In genomic region chr2:5941861-5942415, GRCm38 (mm10) we compare ENCODE assay signal across 8 mouse cellular contexts. TPM values are rescaled to one million over a fixed set of nuclear protein-coding genes. Genes with fewer than 3 reads are reported as not detected.
DNase-seq lines count a peak whose midpoint lies in the region; ATAC-seq and TF ChIP-seq lines count a peak whose summit lies in the region.

No protein-coding gene starts in this region.

- in situ Hi-C loops in ES-E14 (cut with MboI; ENCODE audit: low sequenced_read_pairs in 2 of 2, unreplicated experiment in 2 of 2) = no loop called here

- no peak for TF ChIP-seq EP300 in heart, postnatal 0 days (IDR thresholded peaks at IDR 0.05; ENCODE audit: low read depth)
- TF ChIP-seq EP300 in liver, postnatal 0 days (IDR thresholded peaks at IDR 0.05; ENCODE audit: low read depth) = no peak

- H3K4me3 ChIP-seq in gastrocnemius, adult 2 months = peak overlapping the region; percentile 83
- peak overlapping the region; percentile 79 to 97 for H3K4me3 ChIP-seq in ES-E14 (ENCODE audit: insufficient read depth in 1 of 2, low read depth in 1 of 2, low read length in 2 of 2, poor library complexity in 1 of 2, severe bottlenecking in 1 of 2)
- peak overlapping the region; percentile 81 for H3K4me3 ChIP-seq in heart, postnatal 0 days (ENCODE audit: low read depth, low read length)
- peak overlapping the region; percentile 69 for H3K4me3 ChIP-seq in liver, postnatal 0 days (ENCODE audit: low read depth, low read length)

- ATAC-seq in heart, postnatal 0 days (ENCODE audit: insufficient read depth, low read depth) = no peak; the same call in 1 of the 2 replicates
- ATAC-seq in liver, postnatal 0 days = peak; percentile 11

- peaks cover 0 to 5% of the 10 kb centered on the region in 2 experiments; a peak in 1 of 4 replicates for H3K4me1 ChIP-seq in ES-E14 (ENCODE audit: control insufficient read depth in 2 of 2, insufficient read depth in 2 of 2, low read length in 2 of 2, poor library complexity in 1 of 2)
- 0 out of 2 replicates have a peak, but pooled peaks cover 9% of the 10 kb centered on the region for H3K4me1 ChIP-seq in heart, postnatal 0 days (ENCODE audit: control insufficient read depth, insufficient read depth)
- H3K4me1 ChIP-seq in liver, postnatal 0 days (ENCODE audit: insufficient read depth) = peaks cover 7% of the 10 kb centered on the region

- H3K27me3 ChIP-seq in heart, postnatal 0 days (ENCODE audit: control insufficient read depth, insufficient read depth, low read length) = no peaks in the 10 kb centered on the region
- no peaks in the 10 kb centered on the region for H3K27me3 ChIP-seq in liver, postnatal 0 days (ENCODE audit: insufficient read depth, low read length)

- DNase-seq in gastrocnemius, adult 2 months = no peak
- no peak for DNase-seq in gastrocnemius, postnatal 4 days (ENCODE audit: low spot score in 2 of 2)
- no peak for DNase-seq in ES-E14 (ENCODE audit: low read depth, low spot score)
- no peak for DNase-seq in heart, postnatal 0 days (ENCODE audit: low spot score)
- no peak for DNase-seq in liver, postnatal 0 days
- no peak for DNase-seq in urinary bladder, adult 18-20 months (ENCODE audit: low spot score in 2 of 2)
- no peak for DNase-seq in cerebellum, adult 8-10 months
- no peak for DNase-seq in frontal cortex, postnatal 10 days (ENCODE audit: low spot score in 2 of 2)

- H3K9ac ChIP-seq in ES-E14 (ENCODE audit: insufficient read depth, low read depth, low read length, poor library complexity, severe bottlenecking) = peak overlapping the region; percentile 71
- peak overlapping the region; percentile 77 for H3K9ac ChIP-seq in heart, postnatal 0 days (replicated peaks; ENCODE audit: low read depth, low read length)
- H3K9ac ChIP-seq in liver, postnatal 0 days (replicated peaks) = peak overlapping the region; percentile 82

- no peaks in the 10 kb centered on the region for H3K9me3 ChIP-seq in ES-E14 (ENCODE audit: control insufficient read depth, insufficient read depth, low read depth, low read length)
- H3K9me3 ChIP-seq in heart, postnatal 0 days (replicated peaks; ENCODE audit: control insufficient read depth, low read length) = no peaks in the 10 kb centered on the region
- no peaks in the 10 kb centered on the region for H3K9me3 ChIP-seq in liver, postnatal 0 days (ENCODE audit: low read length)

- H3K4me2 ChIP-seq in heart, postnatal 0 days (ENCODE audit: low read depth, low read length) = peak overlapping the region; percentile 98
- peak overlapping the region; percentile 83 for H3K4me2 ChIP-seq in liver, postnatal 0 days (ENCODE audit: low read depth, low read length)

- TF ChIP-seq CTCF in gastrocnemius, adult 2 months (IDR thresholded peaks at IDR 0.05) = no peak
- no peak for TF ChIP-seq CTCF in heart, postnatal 0 days (IDR thresholded peaks at IDR 0.05; ENCODE audit: low read depth)
- no peak for TF ChIP-seq CTCF in liver, postnatal 0 days (IDR thresholded peaks at IDR 0.05; ENCODE audit: low read depth)

- H3K36me3 ChIP-seq in ES-E14 (ENCODE audit: control insufficient read depth, insufficient read depth, low read length, poor library complexity, severe bottlenecking) = no peaks in the 10 kb centered on the region; the same call in 1 of the 2 replicates
- H3K36me3 ChIP-seq in heart, postnatal 0 days (replicated peaks; ENCODE audit: control insufficient read depth, insufficient read depth, low read length) = no peaks in the 10 kb centered on the region
- no peaks in the 10 kb centered on the region for H3K36me3 ChIP-seq in liver, postnatal 0 days (replicated peaks; ENCODE audit: insufficient read depth, low read length)

- H3K27ac ChIP-seq in gastrocnemius, adult 2 months = peak overlapping the region; percentile 91
- no peak overlapping the region for H3K27ac ChIP-seq in ES-E14 (ENCODE audit: insufficient read depth, low read depth, low read length, poor library complexity, severe bottlenecking)
- peak overlapping the region; percentile 27 for H3K27ac ChIP-seq in heart, postnatal 0 days (ENCODE audit: low read depth)
- peak overlapping the region; percentile 94 for H3K27ac ChIP-seq in liver, postnatal 0 days (ENCODE audit: low read depth)

- WGBS in heart, postnatal 0 days = 63% methylated on average over 11 of the region's 11 CpGs
- 59% methylated on average over 11 of the region's 11 CpGs for WGBS in liver, postnatal 0 days (ENCODE audit: insufficient replicate concordance)

- intact Hi-C loops in gastrocnemius, adult 2 months (cut with DNase I) = loop anchor here (10.0 kb wide), 1 partner anchor 97 kb away; the partner anchor contains the start of genes Cdc123 and Nudt5

TF ChIP-seq in ES-E14, 5 proteins besides CTCF, POLR2A, EP300 and RAD21:
- TF ChIP-seq CHD2 (IDR thresholded peaks at IDR 0.05; ENCODE audit: low read depth, low read length) (no peak), MAFK (IDR thresholded peaks at IDR 0.05; ENCODE audit: insufficient read depth, low read depth, low read length) (no peak), HCFC1 (IDR thresholded peaks at IDR 0.05; ENCODE audit: borderline replicate concordance, insufficient read depth, low read length) (no peak), ZNF384 (IDR thresholded peaks at IDR 0.05; ENCODE audit: low read depth, low read length) (no peak), ZC3H11A (IDR thresholded peaks at IDR 0.05; ENCODE audit: borderline replicate concordance, low read depth, low read length) (no peak)

RNA-seq across cellular contexts. Expression of gene Dhtkd1, which starts 0.7 kb away (rescaled TPM):
- 1 to 10 TPM; 2.2 to 4.3 TPM for total RNA-seq in gastrocnemius, adult 2 months (2021)
- total RNA-seq in gastrocnemius, postnatal 4 days (2021) = 1 to 10 TPM; 1.8 to 2.1 TPM
- total RNA-seq in ES-E14 (2012; rRNA removed) = 12.0 and 28.1 TPM in 2 replicates
- total RNA-seq in heart, postnatal 0 days (2014; rRNA removed; ENCODE audit: low replicate concordance) = 1.6 and 2.4 TPM in 2 replicates
- 1.2 and 1.3 TPM in 2 replicates for polyA plus RNA-seq in heart, postnatal 0 days (2015; fragmentation: Nextera tagmentation; extraction: Ambion mirVana)
- 5.3 TPM in 2 replicates for polyA plus RNA-seq in liver, postnatal 0 days (2015; fragmentation: Nextera tagmentation; extraction: Ambion mirVana)

RNA-seq across cellular contexts. Expression of gene Upf2, which starts 9.3 kb away (rescaled TPM):
- total RNA-seq in gastrocnemius, adult 2 months (2021) = 10 to 100 TPM; 26.5 to 27.2 TPM
- 10 to 100 TPM; 17.2 to 20.3 TPM for total RNA-seq in gastrocnemius, postnatal 4 days (2021)
- total RNA-seq in ES-E14 (2012; rRNA removed) = 14.6 and 18.6 TPM in 2 replicates
- total RNA-seq in heart, postnatal 0 days (2014; rRNA removed; ENCODE audit: low replicate concordance) = 2.7 and 5.6 TPM in 2 replicates
- polyA plus RNA-seq in heart, postnatal 0 days (2015; fragmentation: Nextera tagmentation; extraction: Ambion mirVana) = 3.5 and 3.6 TPM in 2 replicates
- 2.8 and 3.3 TPM in 2 replicates for polyA plus RNA-seq in liver, postnatal 0 days (2015; fragmentation: Nextera tagmentation; extraction: Ambion mirVana)

RNA-seq across cellular contexts. Expression of gene Sec61a2, which starts 46.7 kb away (rescaled TPM):
- total RNA-seq in gastrocnemius, adult 2 months (2021) = 10 to 100 TPM; 35.4 to 36.1 TPM
- 10 to 100 TPM; 43.7 to 48.9 TPM for total RNA-seq in gastrocnemius, postnatal 4 days (2021)
- 56.1 and 71.1 TPM in 2 replicates for total RNA-seq in ES-E14 (2012; rRNA removed)
- total RNA-seq in heart, postnatal 0 days (2014; rRNA removed; ENCODE audit: low replicate concordance) = 36.7 and 37.3 TPM in 2 replicates
- 26.4 and 27.8 TPM in 2 replicates for polyA plus RNA-seq in heart, postnatal 0 days (2015; fragmentation: Nextera tagmentation; extraction: Ambion mirVana)
- 8.3 and 9.5 TPM in 2 replicates for polyA plus RNA-seq in liver, postnatal 0 days (2015; fragmentation: Nextera tagmentation; extraction: Ambion mirVana)
